Mouse (Mus musculus) neural tube, embryonic 14.5 days (tissue): ENCODE data around the gene Galnt18. TPM values are rescaled to one million over a fixed set of nuclear protein-coding genes. Genes with fewer than 3 reads are reported as not detected.

Experiments used
- ATAC-seq: fragments of 200-750 bp; cut with Nextera tagmentation; 2 replicates; pipeline ENCODE4 v1.8.0; 2017; ENCODE audit warnings: low read depth, mild to moderate bottlenecking, moderate TSS enrichment, moderate library complexity
- H3K27ac ChIP-seq: fragments of 300-500 bp; sonication (generic); 2 replicates; pipeline ENCODE4 v1.5.1; 2014; ENCODE audit warnings: low read depth, mild to moderate bottlenecking, control low read depth, low read length, moderate library complexity, mixed read lengths
- H3K27me3 ChIP-seq: fragments of 300-500 bp; sonication (generic); 2 replicates; pipeline ENCODE4 v1.6.1; 2014; ENCODE audit warnings: low read length; ENCODE audit not compliant: control insufficient read depth, insufficient read depth
- H3K36me3 ChIP-seq: fragments of 300-500 bp; sonication (generic); 2 replicates; pipeline ENCODE4 v1.6.1; 2014; ENCODE audit warnings: low read length, mixed read lengths; ENCODE audit not compliant: control insufficient read depth, insufficient read depth
- H3K4me1 ChIP-seq: fragments of 300-500 bp; sonication (generic); 2 replicates; pipeline ENCODE4 v1.6.1; 2014; ENCODE audit warnings: low read length; ENCODE audit not compliant: control insufficient read depth, insufficient read depth
- H3K4me2 ChIP-seq: fragments of 300-500 bp; sonication (generic); 2 replicates; pipeline ENCODE4 v1.6.1; 2014; ENCODE audit warnings: mild to moderate bottlenecking, low read depth, low read length, control low read depth
- H3K4me3 ChIP-seq: fragments of 300-500 bp; sonication (generic); 2 replicates; pipeline ENCODE4 v1.5.1; 2014; ENCODE audit warnings: low read depth, low read length, control low read depth, mixed read lengths
- H3K9ac ChIP-seq: fragments of 300-500 bp; sonication (generic); replicated peaks from 2 replicates; pipeline ENCODE4 v1.6.1; 2014; ENCODE audit warnings: low read depth, mild to moderate bottlenecking, control low read depth, low read length, mixed read lengths
- H3K9me3 ChIP-seq: fragments of 300-500 bp; sonication (generic); 2 replicates; pipeline ENCODE4 v1.6.1; 2016; ENCODE audit warnings: low read length; ENCODE audit not compliant: control insufficient read depth
- WGBS: fragments of 180-500 bp; shearing (Covaris S2); extraction: QIAGEN DNeasy Blood & Tissue Kit; methylation state at CpG from one replicate; pipeline ENCODE4 v1.1.7; 2014; 5-methylcytosine and 5-hydroxymethylcytosine counted together
- polyA plus RNA-seq: library from polyadenylated mRNA; unstranded; fragments of >200 nt; fragmentation: Nextera tagmentation; extraction: Ambion mirVana; gene quantifications from 2 replicates; pipeline ENCODE4 v1.2.1, GENCODE M21; 2014

Galnt18 gene
- polyA plus RNA-seq, 1 experiment from 2014 or later, result 12.7 TPM

DNA sequence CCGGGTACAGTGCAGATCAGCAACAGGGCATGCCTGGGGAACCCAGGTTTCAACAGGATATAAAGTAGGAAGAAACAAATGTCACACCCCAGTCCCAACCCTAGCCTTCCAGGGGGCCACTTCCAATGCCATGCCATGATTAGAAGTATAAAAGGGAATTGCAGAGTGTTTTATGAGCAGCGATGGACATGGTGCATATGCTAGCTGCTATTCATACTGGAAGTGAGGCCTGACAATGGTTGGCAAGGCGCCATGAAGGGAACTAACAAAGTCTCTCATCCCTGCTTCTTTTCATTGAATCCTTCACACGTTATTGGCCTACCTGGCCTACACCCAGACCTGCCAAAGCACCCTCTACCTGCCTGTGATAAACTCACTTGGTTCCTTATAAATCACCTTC lies 295.9 kb downstream of the Galnt18 start:
- ATAC-seq, result no peak
- H3K4me1 ChIP-seq, result no peaks in the 10 kb centered on the region
- WGBS, result 84% methylated on average over 4 of the region's 4 CpGs
- no peaks in the 10 kb centered on the region for H3K9me3 ChIP-seq
- no peaks in the 10 kb centered on the region for H3K27me3 ChIP-seq
- no peak overlapping the region for H3K9ac ChIP-seq
- no peak overlapping the region for H3K27ac ChIP-seq
- no peak overlapping the region for H3K4me3 ChIP-seq
- no peak overlapping the region for H3K4me2 ChIP-seq
- H3K36me3 ChIP-seq, result no peaks in the 10 kb centered on the region

DNA sequence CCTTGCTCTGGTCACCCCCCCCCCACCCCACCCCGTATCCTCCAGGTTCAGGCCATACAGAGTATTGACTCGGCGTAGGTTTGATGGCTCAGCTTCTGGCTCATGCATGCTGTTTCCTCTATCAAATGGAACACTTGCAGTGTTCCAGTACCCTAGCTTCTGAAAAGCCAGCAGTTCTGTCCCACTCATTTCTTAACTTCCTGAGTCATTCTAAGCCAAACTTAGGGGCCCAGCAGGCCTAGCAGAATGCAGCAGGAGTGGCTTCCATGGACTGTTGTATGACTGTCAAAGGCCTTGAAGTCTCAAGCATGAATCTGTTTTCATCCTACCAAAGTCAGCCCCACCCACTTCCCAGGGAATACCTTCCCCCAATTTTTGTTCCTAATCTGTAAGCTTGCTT lies 296.5 kb downstream of the Galnt18 start:
- no peaks in the 10 kb centered on the region for H3K4me1 ChIP-seq
- H3K36me3 ChIP-seq, result no peaks in the 10 kb centered on the region
- no peaks in the 10 kb centered on the region for H3K9me3 ChIP-seq
- H3K27ac ChIP-seq, result no peak overlapping the region
- no peak for ATAC-seq
- H3K27me3 ChIP-seq, result no peaks in the 10 kb centered on the region
- H3K9ac ChIP-seq, result no peak overlapping the region
- 94% methylated on average over 3 of the region's 3 CpGs for WGBS
- no peak overlapping the region for H3K4me3 ChIP-seq
- no peak overlapping the region for H3K4me2 ChIP-seq

DNA sequence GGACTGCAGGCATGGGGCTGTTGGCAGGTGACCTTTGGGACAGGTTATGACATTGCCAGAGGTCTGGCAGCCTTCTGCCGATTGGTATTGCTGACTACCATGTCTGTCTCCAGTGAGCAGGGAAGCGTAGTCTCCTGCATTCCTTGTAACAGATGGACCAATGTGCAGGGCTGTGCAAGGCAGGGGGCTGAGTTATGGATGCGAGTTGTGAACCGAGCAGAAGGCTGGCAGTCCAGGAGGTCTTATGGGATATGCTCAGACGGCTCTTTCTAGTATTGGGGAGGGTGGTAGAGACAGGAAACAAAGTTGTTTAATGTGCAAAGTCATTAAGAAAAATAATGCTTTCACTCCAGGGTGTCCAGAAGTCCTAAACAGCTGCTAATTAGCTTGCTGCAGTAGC lies 312.1 kb downstream of the Galnt18 start:
- WGBS, result 48% methylated on average over 5 of the region's 5 CpGs
- Histone ChIP-seq H3K27ac (no peak overlapping the region), H3K4me2 (no peak overlapping the region), H3K36me3 (no peaks in the 10 kb centered on the region), H3K9ac (no peak overlapping the region), H3K9me3 (no peaks in the 10 kb centered on the region), H3K4me3 (no peak overlapping the region), H3K4me1 (no peaks in the 10 kb centered on the region), H3K27me3 (no peaks in the 10 kb centered on the region)
- no peak; the same call in 1 of the 2 replicates for ATAC-seq

DNA sequence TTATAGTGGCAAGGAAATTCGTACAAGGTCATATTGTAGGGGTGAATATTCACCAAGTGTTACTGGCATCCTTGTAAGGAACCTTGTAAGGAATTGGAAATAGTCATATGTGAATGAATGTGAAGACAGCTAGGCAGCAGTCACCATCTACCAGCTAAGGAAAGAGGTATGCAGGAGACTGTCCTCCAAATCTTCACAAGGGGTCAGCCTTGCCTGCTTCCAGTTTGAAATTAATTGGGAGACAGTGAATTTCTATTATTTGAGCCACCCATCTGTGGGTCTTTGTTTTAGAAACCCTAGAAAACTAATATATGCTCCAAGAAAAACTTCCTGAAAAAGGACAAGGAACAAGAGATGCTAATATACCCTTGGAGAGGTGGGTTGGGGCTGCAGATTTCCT lies 313.1 kb downstream of the Galnt18 start:
- no peaks in the 10 kb centered on the region for H3K9me3 ChIP-seq
- 83% methylated on average over 1 of the region's 1 CpGs for WGBS
- H3K4me1 ChIP-seq, result no peaks in the 10 kb centered on the region
- no peak overlapping the region for H3K4me2 ChIP-seq
- ATAC-seq, result no peak
- no peak overlapping the region for H3K4me3 ChIP-seq
- H3K36me3 ChIP-seq, result no peaks in the 10 kb centered on the region
- no peak overlapping the region for H3K27ac ChIP-seq
- H3K9ac ChIP-seq, result no peak overlapping the region
- no peaks in the 10 kb centered on the region for H3K27me3 ChIP-seq

DNA sequence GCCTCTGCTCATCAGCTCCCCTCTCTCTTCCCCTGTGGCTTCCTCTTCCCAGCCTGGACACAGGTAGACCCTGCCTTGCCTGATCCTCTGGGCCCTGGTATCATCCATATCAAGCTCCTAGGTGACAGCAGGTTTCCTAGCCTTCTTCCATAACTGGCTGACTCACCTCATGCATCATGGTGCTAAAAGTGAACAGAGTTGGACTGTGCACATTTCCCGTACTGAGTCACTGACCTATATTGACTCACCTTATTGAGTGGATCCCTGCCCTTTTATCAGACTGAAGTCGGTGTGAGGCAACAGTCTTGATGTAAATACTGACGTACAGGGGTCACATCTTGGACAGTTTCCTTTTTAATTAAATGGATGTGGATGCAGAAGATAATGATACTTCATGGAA lies 313.7 kb downstream of the Galnt18 start:
- no peak overlapping the region for H3K4me2 ChIP-seq
- no peaks in the 10 kb centered on the region for H3K4me1 ChIP-seq
- no peaks in the 10 kb centered on the region for H3K9me3 ChIP-seq
- H3K27me3 ChIP-seq, result no peaks in the 10 kb centered on the region
- ATAC-seq, result no peak
- H3K4me3 ChIP-seq, result no peak overlapping the region
- H3K9ac ChIP-seq, result no peak overlapping the region
- no peaks in the 10 kb centered on the region for H3K36me3 ChIP-seq
- 79% methylated on average over 3 of the region's 3 CpGs for WGBS
- H3K27ac ChIP-seq, result no peak overlapping the region

DNA sequence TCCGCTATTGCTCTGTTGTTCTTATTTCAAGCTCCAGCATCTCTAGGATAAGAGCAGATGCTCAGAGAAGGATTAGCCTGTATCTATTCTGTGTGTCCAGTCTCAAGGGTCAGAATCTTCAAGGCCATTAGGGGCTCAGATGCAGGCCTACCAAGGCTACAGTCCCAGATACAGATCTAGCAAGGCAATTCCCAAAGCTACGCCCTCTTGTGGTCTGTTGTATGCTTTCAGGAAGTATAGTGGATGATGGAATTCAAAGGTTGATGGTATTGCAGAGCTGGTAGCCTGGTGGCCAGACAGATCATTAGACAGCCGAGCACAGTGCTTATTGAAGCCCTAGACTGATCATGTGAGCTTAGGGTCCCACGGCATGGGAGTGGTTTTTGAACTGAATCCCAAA lies 320.1 kb downstream of the Galnt18 start:
- 85% methylated on average over 4 of the region's 4 CpGs for WGBS

DNA sequence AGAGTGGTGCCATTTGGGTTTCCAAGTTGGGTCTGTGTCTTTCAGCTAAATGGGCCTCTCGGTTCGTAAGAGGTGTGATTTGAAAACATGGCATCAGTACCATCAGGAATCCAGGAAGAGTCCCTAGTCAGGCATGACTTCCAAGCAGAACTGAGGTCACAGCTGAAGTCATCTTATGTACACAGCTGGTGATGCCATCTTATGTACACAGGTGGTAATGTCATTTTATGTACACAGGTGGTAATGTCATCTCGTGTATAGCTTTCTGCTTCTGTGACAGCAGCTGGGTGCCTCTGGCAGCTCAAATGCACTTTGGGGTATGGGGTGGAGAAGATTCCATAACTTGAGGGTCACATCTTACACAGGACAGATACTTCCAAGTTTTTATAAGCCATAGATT lies 323.8 kb downstream of the Galnt18 start:
- Histone ChIP-seq H3K4me2 (no peak overlapping the region), H3K27me3 (no peaks in the 10 kb centered on the region), H3K36me3 (no peaks in the 10 kb centered on the region), H3K4me1 (no peaks in the 10 kb centered on the region), H3K27ac (no peak overlapping the region), H3K9me3 (no peaks in the 10 kb centered on the region), H3K9ac (no peak overlapping the region), H3K4me3 (no peak overlapping the region)
- WGBS, result 84% methylated on average over 3 of the region's 3 CpGs
- no peak for ATAC-seq

More for the DNA sequence above, 320.1 kb downstream of the Galnt18 start:
- H3K4me2 ChIP-seq, result no peak overlapping the region
- H3K36me3 ChIP-seq, result no peaks in the 10 kb centered on the region
- H3K4me3 ChIP-seq, result no peak overlapping the region
- H3K27ac ChIP-seq, result no peak overlapping the region
- H3K9me3 ChIP-seq, result no peaks in the 10 kb centered on the region
- H3K27me3 ChIP-seq, result no peaks in the 10 kb centered on the region
- no peak for ATAC-seq
- no peaks in the 10 kb centered on the region for H3K4me1 ChIP-seq
- H3K9ac ChIP-seq, result no peak overlapping the region

DNA sequence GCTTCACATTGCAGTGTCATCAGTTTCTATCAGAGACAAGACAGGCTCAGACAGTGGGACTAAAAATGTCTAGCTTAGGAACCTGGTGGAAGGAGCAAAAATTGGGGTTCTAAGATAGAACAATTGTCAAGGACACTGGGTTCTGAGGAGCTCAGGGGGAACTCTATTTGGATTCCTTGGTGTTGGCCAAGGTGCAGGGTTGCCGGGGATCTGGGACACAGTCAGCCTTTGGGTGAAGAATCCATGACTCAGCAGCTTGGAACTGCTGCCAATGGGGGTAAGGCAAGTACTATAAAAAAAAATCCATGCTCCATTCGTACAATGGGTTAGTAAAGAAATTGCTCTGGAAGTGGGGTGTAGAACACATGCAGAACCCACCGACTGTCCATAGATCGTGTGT lies 324.2 kb downstream of the Galnt18 start:
- no peak for ATAC-seq
- Histone ChIP-seq H3K27me3 (no peaks in the 10 kb centered on the region), H3K4me1 (no peaks in the 10 kb centered on the region), H3K9ac (no peak overlapping the region), H3K27ac (no peak overlapping the region), H3K4me2 (no peak overlapping the region), H3K36me3 (no peaks in the 10 kb centered on the region), H3K4me3 (no peak overlapping the region), H3K9me3 (no peaks in the 10 kb centered on the region)
- 89% methylated on average over 4 of the region's 4 CpGs for WGBS

DNA sequence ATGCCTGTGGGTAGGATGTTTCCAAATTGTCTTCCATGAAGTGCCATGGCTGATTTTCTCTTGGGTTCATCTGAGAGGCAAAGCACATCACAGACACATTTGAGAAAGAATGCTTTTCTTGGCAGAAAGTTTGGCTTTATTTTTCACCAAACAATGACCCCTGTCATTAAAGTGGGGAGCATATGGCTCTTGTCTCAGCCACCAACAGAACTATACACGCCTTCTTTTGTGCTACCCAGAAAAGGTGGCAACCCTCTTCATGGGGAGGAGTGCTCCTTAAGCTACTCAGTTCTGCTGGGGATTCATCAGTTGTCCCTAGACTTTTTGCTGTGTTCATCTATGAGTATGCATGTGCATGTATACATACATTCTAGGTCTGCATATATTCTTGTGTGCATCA lies 327.8 kb downstream of the Galnt18 start:
- Histone ChIP-seq H3K36me3 (no peaks in the 10 kb centered on the region), H3K27me3 (no peaks in the 10 kb centered on the region), H3K9ac (no peak overlapping the region), H3K9me3 (no peaks in the 10 kb centered on the region), H3K27ac (no peak overlapping the region), H3K4me3 (no peak overlapping the region), H3K4me2 (no peak overlapping the region), H3K4me1 (no peaks in the 10 kb centered on the region)
- WGBS, result 32% methylated on average over 1 of the region's 1 CpGs
- no peak for ATAC-seq
